Mouse (Mus musculus) testis, adult 2 months (tissue): ENCODE measurements around the gene Pnmal2.

Experiments used
- CTCF ChIP-seq: fragments of 200-500 bp; IDR thresholded peaks from 2 replicates; pipeline ENCODE4 v1.5.1; 2012; ENCODE audit warnings: low read depth, mild to moderate bottlenecking, inconsistent platforms, low read length, moderate library complexity; ENCODE audit not compliant: control insufficient read depth, insufficient read depth, insufficient replicate concordance
- POLR2A ChIP-seq: fragments of 200-500 bp; IDR thresholded peaks from 2 replicates; pipeline ENCODE4 v1.6.1; 2012; ENCODE audit warnings: low read depth, mild to moderate bottlenecking, inconsistent platforms, low read length, moderate library complexity; ENCODE audit not compliant: control insufficient read depth

- TF ChIP-seq CTCF (no peak), POLR2A (no peak)
These were observed 50.9 kb downstream of the Pnmal2 start for GRCm38 (mm10) chr7:16995345-16995744.
